Mouse (Mus musculus): ENCODE data around the gene Gm4881. TPM values are rescaled to one million over a fixed set of nuclear protein-coding genes. Genes with fewer than 3 reads are reported as not detected.

The Gm4881 gene
- total and polyA plus RNA-seq, 3 experiments, result 0.13 TPM; not detected in 2

DNA sequence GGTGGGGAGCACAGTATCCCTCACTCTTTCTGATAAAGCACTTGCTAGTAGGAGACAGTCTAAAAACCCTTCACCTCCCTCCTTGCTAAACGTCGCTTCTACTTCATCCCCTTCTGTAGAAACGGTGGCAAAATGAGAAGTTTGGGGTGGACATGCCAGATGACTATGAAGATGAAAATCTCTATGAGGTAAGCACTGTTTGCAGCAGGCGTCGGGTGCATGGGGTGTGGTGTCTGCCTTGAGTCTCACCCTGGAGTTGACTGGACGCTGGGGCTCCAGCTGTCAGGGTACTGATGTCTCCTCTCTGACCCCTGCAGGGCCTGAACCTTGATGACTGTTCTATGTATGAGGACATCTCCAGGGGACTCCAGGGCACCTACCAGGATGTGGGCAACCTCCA, 43.2 kb downstream of the Gm4881 start:
- no peaks in the 10 kb centered on the region for H3K27me3 ChIP-seq (ENCODE audit: control insufficient read depth in 1 of 2, insufficient read depth in 2 of 2, low read length in 2 of 2)
- H3K9me3 ChIP-seq (replicated peaks; ENCODE audit: insufficient read depth, low read length), result no peaks in the 10 kb centered on the region
- H3K4me3 ChIP-seq (ENCODE audit: control insufficient read depth in 1 of 2, insufficient read depth in 1 of 2, low read depth in 2 of 2, low read length in 2 of 2), result no peak overlapping the region
- H3K79me2 ChIP-seq (ENCODE audit: control insufficient read depth, insufficient read depth, low read length, poor library complexity), result peaks cover 26% of the 10 kb centered on the region
- TF ChIP-seq HCFC1 (IDR thresholded peaks at IDR 0.05; ENCODE audit: low read depth, low read length), result no peak
- no peak for TF ChIP-seq ZKSCAN1 (IDR thresholded peaks at IDR 0.05; ENCODE audit: low read depth, low read length)
- TF ChIP-seq MAFK (IDR thresholded peaks at IDR 0.05; ENCODE audit: borderline replicate concordance, low read depth, low read length), result no peak
- TF ChIP-seq JUND (IDR thresholded peaks at IDR 0.05; ENCODE audit: low read depth, low read length), result no peak
- TF ChIP-seq SMC3 (IDR thresholded peaks at IDR 0.05; ENCODE audit: low read depth, low read length), result no peak
- no peak for TF ChIP-seq ZMIZ1 (IDR thresholded peaks at IDR 0.05; ENCODE audit: low read depth, low read length)
- TF ChIP-seq ETS1 (IDR thresholded peaks at IDR 0.05; ENCODE audit: low read depth, low read length), result peak; percentile 54; the same call in 1 of the 2 replicates
- 0 out of 4 replicates have a peak, but pooled peaks of 1 of the 2 experiments have one; percentile 15 for TF ChIP-seq EP300 (IDR thresholded peaks at IDR 0.05; ENCODE audit: low read depth in 1 of 2, low read length in 2 of 2)
- TF ChIP-seq E2F4 (IDR thresholded peaks at IDR 0.05; ENCODE audit: borderline replicate concordance, low read depth, low read length), result no peak
- TF ChIP-seq CHD1 (IDR thresholded peaks at IDR 0.05; ENCODE audit: low read depth, low read length), result no peak
- no peak for TF ChIP-seq MAX (IDR thresholded peaks at IDR 0.05; ENCODE audit: low read length)
- H3K36me3 ChIP-seq (ENCODE audit: control insufficient read depth in 1 of 2, insufficient read depth in 2 of 2, low read length in 2 of 2), result peaks cover 0 to 19% of the 10 kb centered on the region in 2 experiments; a peak in 3 of 4 replicates
- H3K9ac ChIP-seq (ENCODE audit: control insufficient read depth, low read depth, low read length, poor library complexity, severe bottlenecking), result peak overlapping the region; percentile 13
- peak; percentile 59 for DNase-seq (ENCODE audit: low read depth, low spot score)
- peak overlapping the region; percentile 78 for H3K27ac ChIP-seq (ENCODE audit: control insufficient read depth, low read depth, low read length)
- peaks cover 0 to 30% of the 10 kb centered on the region in 2 experiments; a peak in 2 of 4 replicates for H3K4me1 ChIP-seq (ENCODE audit: control insufficient read depth in 1 of 2, insufficient read depth in 2 of 2, low read length in 2 of 2)

DNA sequence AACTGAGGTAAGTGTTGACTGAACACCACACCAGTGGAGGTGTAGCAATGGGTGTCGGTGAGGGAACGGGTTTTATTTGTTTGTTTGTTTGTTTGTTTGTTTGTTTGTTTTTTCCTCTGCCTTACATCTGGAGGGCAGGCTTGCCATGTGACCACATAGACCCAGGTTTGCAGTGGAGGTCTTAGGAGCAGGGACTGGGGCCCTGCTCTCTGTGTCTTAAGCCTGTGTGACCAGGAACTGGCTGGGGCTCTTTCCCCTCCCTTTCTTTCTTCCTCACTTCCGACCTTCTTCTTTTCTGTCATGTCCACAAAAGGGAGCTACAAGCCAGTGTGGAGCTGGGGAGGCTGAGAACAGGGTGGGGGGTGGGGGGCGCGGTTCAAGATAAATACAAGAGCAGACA, 46.3 kb downstream of the Gm4881 start:
- Histone ChIP-seq H3K27ac (ENCODE audit: control insufficient read depth, low read depth, low read length) (no peak overlapping the region), H3K79me2 (ENCODE audit: control insufficient read depth, insufficient read depth, low read length, poor library complexity) (peaks cover 2% of the 10 kb centered on the region; the same call in 1 of the 2 replicates), H3K4me1 (ENCODE audit: control insufficient read depth in 1 of 2, insufficient read depth in 2 of 2, low read length in 2 of 2) (peaks cover 0 to 16% of the 10 kb centered on the region in 2 experiments; a peak in 2 of 4 replicates), H3K4me3 (ENCODE audit: control insufficient read depth in 1 of 2, insufficient read depth in 1 of 2, low read depth in 2 of 2, low read length in 2 of 2) (no peak overlapping the region), H3K27me3 (ENCODE audit: control insufficient read depth in 1 of 2, insufficient read depth in 2 of 2, low read length in 2 of 2) (no peaks in the 10 kb centered on the region), H3K9me3 (replicated peaks; ENCODE audit: insufficient read depth, low read length) (no peaks in the 10 kb centered on the region), H3K9ac (ENCODE audit: control insufficient read depth, low read depth, low read length, poor library complexity, severe bottlenecking) (no peak overlapping the region), H3K36me3 (ENCODE audit: control insufficient read depth in 1 of 2, insufficient read depth in 2 of 2, low read length in 2 of 2) (peaks cover 0 to 12% of the 10 kb centered on the region in 2 experiments; a peak in 2 of 4 replicates)
- TF ChIP-seq MAZ (IDR thresholded peaks at IDR 0.05; ENCODE audit: low read depth, low read length) (no peak), MYB (IDR thresholded peaks at IDR 0.05; ENCODE audit: low read depth, low read length) (no peak), POLR2A (IDR thresholded peaks at IDR 0.05; ENCODE audit: control insufficient read depth in 1 of 2, insufficient read depth in 1 of 2, low read depth in 1 of 2, low read length in 2 of 2, poor library complexity in 1 of 2) (no peak), USF2 (IDR thresholded peaks at IDR 0.05; ENCODE audit: borderline replicate concordance in 1 of 2, insufficient read depth in 1 of 2, low read depth in 1 of 2, low read length in 2 of 2) (no peak), ETS1 (IDR thresholded peaks at IDR 0.05; ENCODE audit: low read depth, low read length) (no peak), POLR2AphosphoS5 (IDR thresholded peaks at IDR 0.05; ENCODE audit: borderline replicate concordance, low read depth, low read length) (no peak), POLR2AphosphoS2 (IDR thresholded peaks at IDR 0.05; ENCODE audit: low read length) (no peak), ZMIZ1 (IDR thresholded peaks at IDR 0.05; ENCODE audit: low read depth, low read length) (no peak)
- DNase-seq (ENCODE audit: low read depth, low spot score), result no peak
